Mouse (Mus musculus) testis, adult 2 months (tissue): ENCODE measurements around the gene Lrrc38.

Source experiments
- CTCF ChIP-seq: fragments of 200-500 bp; IDR thresholded peaks from 2 replicates; pipeline ENCODE4 v1.5.1; 2012; ENCODE audit warnings: low read depth, mild to moderate bottlenecking, inconsistent platforms, low read length, moderate library complexity; ENCODE audit not compliant: control insufficient read depth, insufficient read depth, insufficient replicate concordance
- POLR2A ChIP-seq: fragments of 200-500 bp; IDR thresholded peaks from 2 replicates; pipeline ENCODE4 v1.6.1; 2012; ENCODE audit warnings: low read depth, mild to moderate bottlenecking, inconsistent platforms, low read length, moderate library complexity; ENCODE audit not compliant: control insufficient read depth

DNA sequence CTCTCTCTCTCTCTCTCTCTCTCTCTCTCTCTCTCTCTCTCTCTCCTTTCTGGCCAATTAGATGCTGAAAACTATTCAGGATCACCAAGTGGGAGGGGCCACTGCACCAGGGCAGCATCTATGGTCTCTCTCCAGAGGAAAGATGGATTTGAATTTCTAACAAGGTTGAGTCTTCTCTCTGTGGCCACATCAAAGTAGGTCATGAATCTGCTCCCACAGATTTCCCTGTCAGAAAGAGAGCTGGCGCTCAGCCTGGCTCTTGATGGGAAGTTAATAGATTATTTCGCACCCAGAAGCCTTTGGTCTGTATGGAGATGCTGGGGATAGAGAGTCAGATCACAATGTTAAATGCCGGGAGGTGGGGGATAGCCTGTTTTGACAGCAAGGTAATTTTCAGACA lies 32.6 kb downstream of the Lrrc38 start:
- TF ChIP-seq CTCF (no peak), POLR2A (no peak)
